Mouse (Mus musculus): ENCODE measurements around the gene Tma7.

DNA sequence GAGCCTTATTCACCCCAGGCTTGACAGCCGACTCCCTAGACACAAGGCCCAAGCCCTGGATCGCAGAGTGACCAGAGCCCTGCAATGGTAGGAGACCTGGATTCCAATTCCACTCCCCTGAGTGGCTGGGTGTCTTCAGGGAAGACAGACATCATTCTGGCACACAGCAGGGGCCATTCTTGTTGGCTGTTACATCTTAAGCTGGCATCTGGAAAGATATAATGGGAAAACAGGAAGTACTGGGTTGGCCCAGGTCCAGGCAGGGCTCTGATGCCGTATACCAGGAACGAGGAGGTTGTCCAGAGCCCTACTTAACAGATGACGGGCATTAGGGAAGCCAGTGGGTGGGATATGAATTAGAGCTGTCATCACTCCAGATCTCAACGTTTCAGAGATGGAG is 40.9 kb upstream of the Tma7 start:
- no peak for TF ChIP-seq POLR2A (IDR thresholded peaks at IDR 0.05; ENCODE audit: insufficient read depth, low read length)
- no peak for TF ChIP-seq CTCF (IDR thresholded peaks at IDR 0.05; ENCODE audit: low read depth, low read length)

Measured in ES-Bruce4 (cell line).